Mouse (Mus musculus) MEL (cell line): Measurements from ENCODE around the gene Rora. TPM values are rescaled to one million over a fixed set of nuclear protein-coding genes. Genes with fewer than 3 reads are reported as not detected.

Experiments
- DNase-seq: peaks from one replicate; pipeline ENCODE4 v3.0.0; 2011; ENCODE audit warnings: low read depth, low spot score
- H3K27ac ChIP-seq: 2 replicates; pipeline ENCODE4 v1.5.1; 2012; ENCODE audit warnings: low read depth, mild to moderate bottlenecking, control low read depth, low read length, moderate library complexity; ENCODE audit not compliant: control insufficient read depth
- H3K27me3 ChIP-seq, 2 experiments: fragments of 150-350 bp in 1 of 2; sonication (generic) in 1 of 2; 2 replicates each; pipeline ENCODE4 v1.6.1; 2012; ENCODE audit warnings: low read length in 2 of 2, mild to moderate bottlenecking in 2 of 2, improper control_type of control experiment in 1 of 2, moderate library complexity in 1 of 2; ENCODE audit not compliant: insufficient read depth in 2 of 2, control insufficient read depth in 1 of 2
- H3K36me3 ChIP-seq, 2 experiments: 2 replicates each; pipeline ENCODE4 v1.6.1; 2012 to 2014; ENCODE audit warnings: low read length in 2 of 2, improper control_type of control experiment in 1 of 2, inconsistent platforms in 1 of 2, mild to moderate bottlenecking in 1 of 2; ENCODE audit not compliant: insufficient read depth in 2 of 2, control insufficient read depth in 1 of 2
- H3K4me1 ChIP-seq, 2 experiments: fragments of 150-350 bp in 1 of 2; sonication (generic) in 1 of 2; 2 replicates each; pipeline ENCODE4 v1.6.1; 2012; ENCODE audit warnings: low read length in 2 of 2, improper control_type of control experiment in 1 of 2, mild to moderate bottlenecking in 1 of 2; ENCODE audit not compliant: insufficient read depth in 2 of 2, control insufficient read depth in 1 of 2
- H3K4me3 ChIP-seq, 2 experiments: fragments of 150-350 bp in 1 of 2; sonication (generic) in 1 of 2; 2 replicates each; pipeline ENCODE4 v1.5.1; 2012; ENCODE audit warnings: low read depth in 2 of 2, low read length in 2 of 2, mild to moderate bottlenecking in 2 of 2, moderate library complexity in 2 of 2, control low read depth in 1 of 2, improper control_type of control experiment in 1 of 2; ENCODE audit not compliant: control insufficient read depth in 1 of 2, insufficient read depth in 1 of 2
- H3K79me2 ChIP-seq: 2 replicates; pipeline ENCODE4 v1.6.1; 2012; ENCODE audit warnings: mild to moderate bottlenecking, low read length, moderate library complexity; ENCODE audit not compliant: control insufficient read depth, poor library complexity, insufficient read depth
- H3K9ac ChIP-seq: 2 replicates; pipeline ENCODE4 v1.6.1; 2012; ENCODE audit warnings: low read depth, mild to moderate bottlenecking, control low read depth, low read length, moderate library complexity; ENCODE audit not compliant: control insufficient read depth, poor library complexity, severe bottlenecking
- H3K9me3 ChIP-seq: fragments of 150-350 bp; sonication (generic); replicated peaks from 2 replicates; pipeline ENCODE4 v1.6.1; 2012; ENCODE audit warnings: mild to moderate bottlenecking, low read length, improper control_type of control experiment, moderate library complexity; ENCODE audit not compliant: insufficient read depth
- BHLHE40 ChIP-seq: IDR thresholded peaks from 2 replicates; pipeline ENCODE4 v1.6.1; 2012; ENCODE audit warnings: low read depth, mild to moderate bottlenecking, inconsistent platforms, low read length, improper control_type of control experiment, borderline replicate concordance
- CHD1 ChIP-seq: IDR thresholded peaks from 2 replicates; pipeline ENCODE4 v1.6.1; 2012; ENCODE audit warnings: low read depth, mild to moderate bottlenecking, inconsistent platforms, low read length, improper control_type of control experiment
- CHD2 ChIP-seq: IDR thresholded peaks from 2 replicates; pipeline ENCODE4 v1.6.1; 2011; ENCODE audit warnings: low read length, improper control_type of control experiment
- E2F4 ChIP-seq: IDR thresholded peaks from 2 replicates; pipeline ENCODE4 v1.6.1; 2011; ENCODE audit warnings: low read depth, low read length, improper control_type of control experiment, borderline replicate concordance
- ELF1 ChIP-seq: IDR thresholded peaks from 2 replicates; pipeline ENCODE4 v1.6.1; 2014; ENCODE audit warnings: low read depth, mild to moderate bottlenecking, inconsistent platforms, low read length, improper control_type of control experiment, moderate library complexity
- EP300 ChIP-seq, 2 experiments: IDR thresholded peaks; 2 replicates each; pipeline ENCODE4 v1.6.1; 2011; ENCODE audit warnings: improper control_type of control experiment in 2 of 2, low read length in 2 of 2, low read depth in 1 of 2, mild to moderate bottlenecking in 1 of 2
- ETS1 ChIP-seq: IDR thresholded peaks from 2 replicates; pipeline ENCODE4 v1.6.1; 2012; ENCODE audit warnings: low read depth, mild to moderate bottlenecking, inconsistent platforms, low read length, improper control_type of control experiment, moderate library complexity
- GABPA ChIP-seq: IDR thresholded peaks from 2 replicates; pipeline ENCODE4 v1.6.1; 2012; ENCODE audit warnings: low read depth, mild to moderate bottlenecking, inconsistent platforms, low read length, improper control_type of control experiment, moderate library complexity
- GATA1 ChIP-seq: IDR thresholded peaks from 2 replicates; pipeline ENCODE4 v1.6.1; 2011; ENCODE audit warnings: low read depth, low read length, improper control_type of control experiment
- JUND ChIP-seq: IDR thresholded peaks from 2 replicates; pipeline ENCODE4 v1.6.1; 2011; ENCODE audit warnings: low read depth, mild to moderate bottlenecking, improper control_type of control experiment, low read length
- MAZ ChIP-seq: IDR thresholded peaks from 2 replicates; pipeline ENCODE4 v1.6.1; 2012; ENCODE audit warnings: low read depth, mild to moderate bottlenecking, inconsistent platforms, low read length, improper control_type of control experiment
- MEF2A ChIP-seq: IDR thresholded peaks from 2 replicates; pipeline ENCODE4 v1.6.1; 2014; ENCODE audit warnings: low read depth, mild to moderate bottlenecking, inconsistent platforms, low read length, improper control_type of control experiment; ENCODE audit not compliant: poor library complexity, insufficient replicate concordance, severe bottlenecking; ENCODE audit errors: extremely low read depth
- MYB ChIP-seq: IDR thresholded peaks from 2 replicates; pipeline ENCODE4 v1.6.1; 2011; ENCODE audit warnings: mild to moderate bottlenecking, low read depth, low read length, improper control_type of control experiment
- MYC ChIP-seq: IDR thresholded peaks from 2 replicates; pipeline ENCODE4 v1.6.1; 2011; ENCODE audit warnings: low read depth, mild to moderate bottlenecking, low read length, improper control_type of control experiment, moderate library complexity
- NELFE ChIP-seq: IDR thresholded peaks from 2 replicates; pipeline ENCODE4 v1.6.1; 2011; ENCODE audit warnings: low read depth, low read length, improper control_type of control experiment
- RAD21 ChIP-seq: IDR thresholded peaks from 2 replicates; pipeline ENCODE4 v1.6.1; 2011; ENCODE audit warnings: mild to moderate bottlenecking, low read depth, low read length, improper control_type of control experiment
- SMC3 ChIP-seq: IDR thresholded peaks from 2 replicates; pipeline ENCODE4 v1.6.1; 2011; ENCODE audit warnings: low read depth, low read length, improper control_type of control experiment
- TCF12 ChIP-seq: IDR thresholded peaks from 2 replicates; pipeline ENCODE4 v1.6.1; 2014; ENCODE audit warnings: low read depth, mild to moderate bottlenecking, inconsistent platforms, low read length, improper control_type of control experiment, moderate library complexity
- UBTF ChIP-seq: IDR thresholded peaks from 2 replicates; pipeline ENCODE4 v1.6.1; 2012; ENCODE audit warnings: low read depth, mild to moderate bottlenecking, inconsistent platforms, low read length, improper control_type of control experiment, moderate library complexity, borderline replicate concordance; ENCODE audit not compliant: insufficient read depth
- polyA plus RNA-seq, 2 experiments: library from polyadenylated mRNA; stranded (reverse) in 1 of 2; unstranded in 1 of 2; fragments of >175 nt in 1 of 2; fragments of >200 nt in 1 of 2; gene quantifications; 2 replicates each; pipeline versions ENCODE4 v1.2.1 to v1.2.4; 2012; ENCODE audit warnings: low replicate concordance in 2 of 2, low read depth in 1 of 2; ENCODE audit not compliant: insufficient read length in 2 of 2, insufficient read depth in 1 of 2, missing spikeins in 1 of 2
- total RNA-seq: library from RNA; depleted of rRNA; stranded (reverse); fragments of 300-350 nt; gene quantifications from 2 replicates; pipeline ENCODE4 v1.2.3, GENCODE M21; 2012

The Rora gene
- total and polyA plus RNA-seq, 3 experiments: not detected

DNA sequence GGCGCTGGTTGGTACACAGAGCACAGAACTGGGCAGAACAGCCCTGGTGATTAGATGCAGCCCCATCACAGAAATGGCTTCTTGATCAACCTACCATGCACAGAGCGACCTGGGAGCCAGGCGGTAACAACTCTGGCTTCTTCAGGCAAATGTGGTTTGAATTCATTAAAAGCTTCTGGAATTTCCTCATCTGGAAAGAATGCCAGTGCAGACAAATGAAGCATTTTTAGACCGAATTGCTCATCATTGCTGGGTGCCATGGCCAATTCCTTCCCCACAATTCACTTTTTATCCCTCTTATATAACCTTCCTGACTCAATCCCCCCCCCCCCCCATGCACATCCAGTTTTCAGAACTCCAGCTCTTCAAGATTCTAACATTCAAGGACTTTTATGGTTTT is 28.6 kb upstream of the Rora start (continued):
- TF ChIP-seq MYB (no peak), CHD2 (no peak), TCF12 (no peak), CHD1 (no peak)

- DNase-seq: no peak
- Histone ChIP-seq H3K4me3 (no peak overlapping the region), H3K36me3 (no peaks in the 10 kb centered on the region), H3K27me3 (no peaks in the 10 kb centered on the region), H3K79me2 (no peaks in the 10 kb centered on the region), H3K27ac (no peak overlapping the region), H3K9ac (no peak overlapping the region), H3K4me1 (no peaks in the 10 kb centered on the region), H3K9me3 (no peaks in the 10 kb centered on the region)
- TF ChIP-seq ELF1: no peak
- no peak for TF ChIP-seq SMC3
- TF ChIP-seq RAD21: no peak
- TF ChIP-seq ETS1: no peak
- TF ChIP-seq E2F4: no peak
- TF ChIP-seq NELFE: no peak
- TF ChIP-seq GATA1: no peak
- no peak for TF ChIP-seq EP300 (IDR thresholded peaks at IDR 0.05; ENCODE audit: low read depth in 1 of 2, low read length in 2 of 2)
- TF ChIP-seq UBTF: no peak
- no peak for TF ChIP-seq MYC
- no peak for TF ChIP-seq MYB
- no peak for TF ChIP-seq JUND
- no peak for TF ChIP-seq GABPA
- no peak for TF ChIP-seq MAZ
These were observed 16.3 kb upstream of the Rora start for GRCm38 (mm10) chr9:68637301-68637700.

DNA sequence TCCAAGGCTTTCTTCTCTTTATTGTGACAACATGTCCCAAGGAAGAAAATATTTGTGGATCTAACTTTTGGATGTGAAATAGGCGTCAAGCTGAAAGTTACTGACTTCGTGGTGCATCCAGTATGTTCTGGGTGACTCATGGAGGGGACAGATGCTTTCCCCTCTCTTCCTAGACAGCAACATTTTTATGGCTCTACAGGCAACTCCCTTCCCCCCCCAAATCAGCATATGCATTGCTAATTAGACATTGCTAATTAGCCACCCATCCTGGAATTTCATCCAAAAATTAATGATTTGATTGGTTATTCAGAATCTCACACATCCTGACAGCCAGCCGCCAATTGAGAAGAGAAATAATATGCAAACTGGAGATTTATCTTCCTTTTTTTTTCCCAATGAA is 12.5 kb upstream of the Rora start:
- no peaks in the 10 kb centered on the region for H3K27me3 ChIP-seq
- no peak for DNase-seq
- no peaks in the 10 kb centered on the region for H3K4me1 ChIP-seq
- no peaks in the 10 kb centered on the region for H3K79me2 ChIP-seq
- no peak overlapping the region for H3K4me3 ChIP-seq
- no peak overlapping the region for H3K27ac ChIP-seq
- H3K36me3 ChIP-seq: no peaks in the 10 kb centered on the region
- no peak overlapping the region for H3K9ac ChIP-seq
- TF ChIP-seq BHLHE40 (no peak), MEF2A (no peak), NELFE (no peak)
- no peaks in the 10 kb centered on the region for H3K9me3 ChIP-seq
